Mouse (Mus musculus) heart, embryonic 15.5 days (tissue): ENCODE measurements around the gene Cd274. TPM values are rescaled to one million over a fixed set of nuclear protein-coding genes. Genes with fewer than 3 reads are reported as not detected.
A peak's percentile ranks its signal among the peaks of the same experiment; 100 is the strongest.

Source experiments
- ATAC-seq: fragments of 200-750 bp; cut with Nextera tagmentation; replicated peaks from 2 replicates; pipeline ENCODE4 v1.8.0; 2017; ENCODE audit warnings: low read depth, moderate TSS enrichment; ENCODE audit not compliant: insufficient number of reproducible peaks, insufficient read depth, low FRiP score
- H3K27ac ChIP-seq: fragments of 300-500 bp; sonication (generic); 2 replicates; pipeline ENCODE4 v1.5.1; 2015; ENCODE audit warnings: mild to moderate bottlenecking, inconsistent platforms
- H3K27me3 ChIP-seq: fragments of 300-500 bp; sonication (generic); 2 replicates; pipeline ENCODE4 v1.6.1; 2015; ENCODE audit warnings: inconsistent platforms
- H3K36me3 ChIP-seq: fragments of 300-500 bp; sonication (generic); 2 replicates; pipeline ENCODE4 v1.6.1; 2015; ENCODE audit warnings: mild to moderate bottlenecking, inconsistent platforms
- H3K4me1 ChIP-seq: fragments of 300-500 bp; sonication (generic); replicated peaks from 2 replicates; pipeline ENCODE4 v1.6.1; 2015; ENCODE audit warnings: inconsistent platforms
- H3K4me2 ChIP-seq: fragments of 300-500 bp; sonication (generic); 2 replicates; pipeline ENCODE4 v1.6.1; 2015; ENCODE audit warnings: inconsistent platforms, mild to moderate bottlenecking, moderate library complexity
- H3K4me3 ChIP-seq: fragments of 300-500 bp; sonication (generic); 2 replicates; pipeline ENCODE4 v1.5.1; 2015; ENCODE audit warnings: mild to moderate bottlenecking, inconsistent platforms
- H3K9ac ChIP-seq: fragments of 300-500 bp; sonication (generic); 2 replicates; pipeline ENCODE4 v1.6.1; 2015; ENCODE audit warnings: mild to moderate bottlenecking, inconsistent platforms
- H3K9me3 ChIP-seq: fragments of 300-500 bp; sonication (generic); replicated peaks from 2 replicates; pipeline ENCODE4 v1.6.1; 2016; ENCODE audit warnings: inconsistent platforms
- WGBS: fragments of 180-500 bp; shearing (Covaris S2); methylation state at CpG from one replicate; pipeline ENCODE4 v1.1.7; 2015; ENCODE audit warnings: mixed read lengths; 5-methylcytosine and 5-hydroxymethylcytosine counted together
- polyA plus RNA-seq: library from polyadenylated mRNA; unstranded; fragments of >200 nt; fragmentation: Nextera tagmentation; extraction: Ambion mirVana; gene quantifications from 2 replicates; pipeline ENCODE4 v1.2.1, GENCODE M21; 2015

Cd274 gene
- polyA plus RNA-seq, 1 experiment from 2014 or later, result 0.48 TPM

GRCm38 (mm10) chr19:29344868-29345267, 22.4 kb upstream of the Cd274 start:
- H3K9ac ChIP-seq, result no peak overlapping the region
- H3K27ac ChIP-seq, result no peak overlapping the region
- H3K27me3 ChIP-seq, result no peaks in the 10 kb centered on the region
- H3K4me1 ChIP-seq, result no peaks in the 10 kb centered on the region
- no peaks in the 10 kb centered on the region for H3K9me3 ChIP-seq
- peaks cover 1% of the 10 kb centered on the region; the same call in 1 of the 2 replicates for H3K36me3 ChIP-seq
- no peak overlapping the region for H3K4me2 ChIP-seq
- H3K4me3 ChIP-seq, result no peak overlapping the region
- no peak for ATAC-seq

- Histone ChIP-seq H3K9ac (no peak overlapping the region), H3K4me3 (no peak overlapping the region), H3K9me3 (no peaks in the 10 kb centered on the region), H3K4me2 (no peak overlapping the region), H3K4me1 (no peaks in the 10 kb centered on the region), H3K27me3 (no peaks in the 10 kb centered on the region), H3K36me3 (peaks cover 3% of the 10 kb centered on the region; the same call in 1 of the 2 replicates), H3K27ac (no peak overlapping the region)
- WGBS, result 77% methylated on average over 6 of the region's 6 CpGs
- no peak for ATAC-seq
Observed at GRCm38 (mm10) chr19:29345636-29346035, 21.6 kb upstream of the Cd274 start.

DNA sequence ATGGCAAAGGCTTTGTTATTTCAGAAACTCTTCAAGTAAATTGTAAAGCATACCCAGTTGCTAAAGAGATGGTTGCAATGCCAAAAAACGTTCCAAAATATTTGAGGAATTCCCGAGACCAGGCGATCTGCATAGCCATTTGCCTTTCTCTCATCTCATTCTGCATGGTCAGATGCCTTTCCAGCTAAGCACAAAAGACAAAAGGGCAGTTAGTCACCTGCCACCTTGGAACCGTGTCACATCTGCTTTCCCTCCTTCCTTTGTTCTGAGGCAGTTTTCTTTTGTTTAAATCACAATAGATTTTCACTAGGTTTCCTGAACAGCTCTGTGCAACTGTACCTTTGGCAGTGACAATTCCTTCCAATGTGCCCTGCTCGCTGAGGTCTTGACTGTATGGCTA, 16.3 kb upstream of the Cd274 start:
- Histone ChIP-seq H3K9ac (no peak overlapping the region), H3K36me3 (peaks cover 3% of the 10 kb centered on the region; the same call in 1 of the 2 replicates), H3K4me1 (peaks cover 3% of the 10 kb centered on the region), H3K27ac (no peak overlapping the region), H3K27me3 (no peaks in the 10 kb centered on the region), H3K9me3 (no peaks in the 10 kb centered on the region), H3K4me2 (no peak overlapping the region), H3K4me3 (no peak overlapping the region)
- no peak for ATAC-seq
- 52% methylated on average over 5 of the region's 5 CpGs for WGBS

DNA sequence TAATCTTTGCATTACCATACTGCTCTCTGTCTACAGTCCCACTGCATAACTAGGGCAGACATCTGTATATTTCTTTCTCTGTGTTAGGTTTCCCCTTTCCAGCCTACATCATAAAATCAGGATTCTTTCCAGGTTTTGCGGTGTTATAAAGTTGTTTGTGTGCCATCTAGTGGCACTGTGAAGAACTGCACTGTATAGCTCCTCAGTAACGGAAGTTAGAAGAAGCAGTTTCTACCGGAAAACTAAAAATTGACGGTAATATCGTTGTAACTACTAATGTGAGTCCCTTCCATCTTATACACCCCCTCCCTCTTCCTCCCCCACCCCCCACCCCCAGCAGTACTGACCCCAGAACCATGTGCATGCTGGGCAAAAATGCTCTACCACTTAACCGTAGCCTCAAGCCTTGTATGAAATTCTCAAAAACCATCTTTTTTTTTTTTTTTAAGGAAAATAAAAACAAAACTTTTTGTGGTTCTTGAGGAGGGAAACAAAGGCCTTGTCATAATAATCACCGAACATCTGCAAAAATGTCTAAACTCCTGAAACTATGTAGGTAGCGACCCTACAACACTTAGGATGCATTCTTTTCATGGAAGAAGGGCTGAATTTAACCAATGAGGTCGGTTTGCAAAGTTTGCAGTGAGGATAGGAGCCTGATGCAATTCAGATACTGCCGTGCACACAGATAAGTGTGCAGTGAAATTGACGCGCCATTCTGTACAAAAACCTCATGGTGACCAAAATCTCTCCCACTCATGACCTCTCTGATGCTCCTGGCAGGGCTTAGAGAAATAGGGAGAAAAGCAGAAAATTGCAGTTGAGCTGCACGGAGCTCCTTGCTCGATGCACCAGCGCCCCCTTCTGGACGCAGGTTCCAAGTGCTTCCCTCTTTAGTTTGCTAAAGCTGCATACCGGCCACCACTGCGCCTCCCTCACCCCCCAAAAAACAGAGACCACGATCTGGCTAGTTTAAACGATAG, 12.1 kb upstream of the Cd274 start:
- peak overlapping the region; percentile 33 for H3K9ac ChIP-seq
- peak overlapping the region; percentile 87 for H3K4me2 ChIP-seq
- H3K36me3 ChIP-seq, result no peaks in the 10 kb centered on the region; the same call in 1 of the 2 replicates
- H3K9me3 ChIP-seq, result no peaks in the 10 kb centered on the region
- 0 out of 2 replicates have a peak overlapping the region, but pooled peaks have one; percentile 15 for H3K27ac ChIP-seq
- WGBS, result 3% methylated on average over 20 of the region's 20 CpGs
- no peaks in the 10 kb centered on the region for H3K27me3 ChIP-seq
- peak overlapping the region; percentile 47 for H3K4me3 ChIP-seq
- peaks cover 6% of the 10 kb centered on the region for H3K4me1 ChIP-seq
- ATAC-seq, result 0 out of 2 replicates have a peak, but pooled peaks have one; percentile 55

DNA sequence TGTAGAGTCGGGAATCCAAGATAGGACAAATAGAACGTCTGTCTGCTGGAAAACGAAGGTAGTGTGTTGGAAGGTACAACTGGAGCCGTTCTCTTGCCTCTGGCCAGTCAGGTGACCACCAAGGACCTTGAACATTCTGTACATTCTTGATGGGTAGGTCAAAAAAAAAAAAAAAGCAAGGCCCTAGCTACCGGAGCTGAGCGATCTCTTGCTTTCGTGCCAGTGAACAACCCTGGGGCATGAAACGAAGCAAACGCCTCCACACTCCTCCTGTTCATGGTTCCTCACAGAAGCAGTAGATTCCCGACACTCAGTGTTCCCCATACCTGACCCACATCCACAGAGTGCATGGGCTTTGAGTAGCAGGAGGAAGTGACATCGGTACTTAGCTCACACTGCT, 11.0 kb upstream of the Cd274 start:
- ATAC-seq, result no peak
- H3K9me3 ChIP-seq, result no peaks in the 10 kb centered on the region

DNA sequence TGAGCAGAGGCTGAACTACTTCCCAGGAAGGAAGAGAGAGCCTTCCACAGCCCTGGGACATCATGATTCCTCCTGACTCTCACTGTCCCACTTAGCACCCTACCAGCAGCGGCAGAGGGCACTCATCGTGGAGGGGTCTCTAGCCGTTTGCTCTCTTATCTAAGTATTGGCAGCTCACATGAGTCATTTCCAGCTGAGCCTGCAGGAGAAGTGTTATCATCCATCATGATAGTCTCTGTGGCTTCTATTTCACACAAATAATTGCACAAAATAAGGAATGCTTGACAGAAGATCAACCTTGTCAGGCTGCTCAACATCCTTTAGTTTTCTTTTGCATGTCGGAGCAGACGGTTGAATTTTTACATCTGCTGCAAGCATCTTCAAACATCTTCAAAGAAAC, 7.0 kb upstream of the Cd274 start:
- Histone ChIP-seq H3K4me2 (no peak overlapping the region), H3K27me3 (no peaks in the 10 kb centered on the region), H3K4me3 (no peak overlapping the region), H3K4me1 (peaks cover 22% of the 10 kb centered on the region), H3K9ac (no peak overlapping the region), H3K27ac (no peak overlapping the region), H3K36me3 (no peaks in the 10 kb centered on the region; the same call in 1 of the 2 replicates), H3K9me3 (no peaks in the 10 kb centered on the region)
- 52% methylated on average over 5 of the region's 5 CpGs for WGBS
- no peak for ATAC-seq

More for the DNA sequence above, 11.0 kb upstream of the Cd274 start:
- Histone ChIP-seq H3K27me3 (no peaks in the 10 kb centered on the region), H3K4me2 (no peak overlapping the region), H3K4me3 (no peak overlapping the region), H3K9ac (no peak overlapping the region), H3K4me1 (peaks cover 15% of the 10 kb centered on the region), H3K27ac (no peak overlapping the region), H3K36me3 (no peaks in the 10 kb centered on the region; the same call in 1 of the 2 replicates)
- WGBS, result 80% methylated on average over 11 of the region's 11 CpGs

DNA sequence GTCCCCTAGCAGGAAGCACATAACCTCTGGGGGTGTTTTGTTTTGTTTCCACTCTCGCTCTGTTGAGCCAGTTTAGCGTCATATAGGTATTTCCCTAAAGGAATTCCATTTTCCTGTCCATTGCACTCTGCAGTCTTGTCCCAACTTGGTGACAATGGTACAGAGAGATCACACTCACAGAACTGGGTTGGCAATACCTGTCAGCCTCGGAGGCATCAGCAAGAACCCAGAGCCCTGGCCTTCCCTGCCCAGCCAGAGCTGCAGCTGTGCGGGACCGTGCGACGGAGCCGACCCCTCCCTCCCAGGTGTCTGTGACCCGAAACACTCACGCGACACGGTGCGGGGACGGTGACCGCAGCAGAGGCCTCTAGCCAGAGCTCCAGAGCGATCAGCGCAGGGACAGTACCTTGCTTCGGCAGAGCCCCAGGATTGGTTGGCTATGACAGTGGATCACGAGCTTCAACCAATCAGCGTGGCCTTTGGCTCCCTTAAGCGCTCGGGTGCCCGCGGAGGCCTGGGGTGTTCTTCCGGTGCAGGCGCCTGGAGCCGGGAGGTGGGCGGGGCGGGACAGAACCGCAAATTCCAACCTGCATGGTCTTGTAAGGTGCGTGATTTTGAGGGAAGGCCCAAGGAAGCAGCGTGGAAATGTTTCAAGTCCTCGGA, 5.7 kb upstream of the Cd274 start:
- peak overlapping the region; percentile 89 for H3K4me2 ChIP-seq
- H3K9me3 ChIP-seq, result no peaks in the 10 kb centered on the region
- 2% methylated on average over 33 of the region's 33 CpGs for WGBS
- no peaks in the 10 kb centered on the region; the same call in 1 of the 2 replicates for H3K36me3 ChIP-seq
- peaks cover 20% of the 10 kb centered on the region for H3K4me1 ChIP-seq
- peak; percentile 99 for ATAC-seq
- peak overlapping the region; percentile 52; the same call in 1 of the 2 replicates for H3K27ac ChIP-seq
- H3K9ac ChIP-seq, result peak overlapping the region; percentile 84
- no peaks in the 10 kb centered on the region for H3K27me3 ChIP-seq
- H3K4me3 ChIP-seq, result peak overlapping the region; percentile 87

GRCm38 (mm10) chr19:29362173-29362930, 4.9 kb upstream of the Cd274 start:
- no peak for ATAC-seq
- Histone ChIP-seq H3K4me1 (peaks cover 22% of the 10 kb centered on the region), H3K9me3 (no peaks in the 10 kb centered on the region), H3K27ac (no peak overlapping the region), H3K36me3 (no peaks in the 10 kb centered on the region; the same call in 1 of the 2 replicates), H3K4me3 (peak overlapping the region; percentile 87), H3K27me3 (no peaks in the 10 kb centered on the region), H3K9ac (peak overlapping the region; percentile 84; the same call in 1 of the 2 replicates), H3K4me2 (peak overlapping the region; percentile 89)
- 38% methylated on average over 13 of the region's 13 CpGs for WGBS

DNA sequence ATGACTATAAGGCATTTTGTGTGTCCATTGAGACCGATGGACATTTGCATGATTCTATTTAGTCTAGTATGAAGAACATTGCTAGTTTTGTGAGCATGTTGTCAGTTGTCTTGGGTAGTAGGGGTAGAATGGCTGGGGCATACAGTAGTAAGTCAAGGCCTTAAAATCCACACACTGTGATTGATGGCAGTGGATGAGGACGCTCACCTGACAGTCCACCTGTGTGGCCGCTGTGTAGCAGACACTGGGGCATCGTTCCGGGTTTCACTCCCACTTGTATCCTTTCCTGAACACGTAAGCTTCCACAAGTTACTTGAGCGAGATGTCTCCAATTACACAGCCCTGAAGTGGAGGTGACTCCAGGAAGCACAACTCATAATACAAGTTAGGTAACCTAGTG, 3.7 kb upstream of the Cd274 start:
- Histone ChIP-seq H3K9me3 (no peaks in the 10 kb centered on the region), H3K4me2 (no peak overlapping the region), H3K9ac (no peak overlapping the region), H3K4me1 (peaks cover 26% of the 10 kb centered on the region), H3K4me3 (no peak overlapping the region), H3K27ac (no peak overlapping the region), H3K27me3 (no peaks in the 10 kb centered on the region), H3K36me3 (no peaks in the 10 kb centered on the region)
- WGBS, result 84% methylated on average over 7 of the region's 7 CpGs
- no peak for ATAC-seq

DNA sequence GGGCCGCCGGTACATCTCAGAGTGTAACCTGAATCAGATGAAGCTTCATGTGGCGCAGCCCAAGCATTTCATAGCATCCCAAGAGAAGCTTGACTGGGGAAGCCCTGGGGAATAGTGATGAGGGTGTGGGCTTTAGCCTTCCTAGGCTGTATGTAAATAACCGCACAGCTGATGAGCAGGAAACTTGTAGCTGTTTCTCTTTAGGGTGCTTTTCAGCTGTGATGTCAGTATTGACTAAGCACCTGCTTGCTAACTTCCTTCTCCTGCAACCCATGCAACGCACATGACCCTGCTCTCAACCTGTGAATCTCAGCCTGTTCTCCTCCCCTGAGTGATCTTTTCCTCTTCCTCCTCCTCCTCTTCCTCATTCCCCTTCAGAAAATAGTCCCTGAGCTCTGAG, 3.2 kb upstream of the Cd274 start:
- H3K36me3 ChIP-seq, result no peaks in the 10 kb centered on the region
- 71% methylated on average over 5 of the region's 5 CpGs for WGBS
- no peak for ATAC-seq

GRCm38 (mm10) chr19:29365105-29365504, 2.1 kb upstream of the Cd274 start:
- H3K9me3 ChIP-seq, result no peaks in the 10 kb centered on the region
- no peak for ATAC-seq
- H3K27me3 ChIP-seq, result no peaks in the 10 kb centered on the region
- no peak overlapping the region for H3K4me2 ChIP-seq
- 38% methylated on average over 3 of the region's 3 CpGs for WGBS
- H3K4me1 ChIP-seq, result peaks cover 24% of the 10 kb centered on the region
- H3K36me3 ChIP-seq, result no peaks in the 10 kb centered on the region
- H3K4me3 ChIP-seq, result no peak overlapping the region
- H3K9ac ChIP-seq, result no peak overlapping the region
- no peak overlapping the region for H3K27ac ChIP-seq

More for the DNA sequence above, 3.2 kb upstream of the Cd274 start:
- Histone ChIP-seq H3K4me3 (no peak overlapping the region), H3K9me3 (no peaks in the 10 kb centered on the region), H3K27ac (no peak overlapping the region), H3K4me2 (no peak overlapping the region), H3K27me3 (no peaks in the 10 kb centered on the region), H3K4me1 (peaks cover 26% of the 10 kb centered on the region), H3K9ac (no peak overlapping the region)
